Mouse (Mus musculus) heart, embryonic 12.5 days (tissue): Measurements from ENCODE around the gene Zpld1. TPM values are rescaled to one million over a fixed set of nuclear protein-coding genes. Genes with fewer than 3 reads are reported as not detected.

Experiments
- ATAC-seq: fragments of 200-750 bp; cut with Nextera tagmentation; 2 replicates; pipeline ENCODE4 v1.8.0; 2017; ENCODE audit warnings: moderate TSS enrichment, moderate library complexity; ENCODE audit not compliant: insufficient number of reproducible peaks, low FRiP score
- H3K27ac ChIP-seq: fragments of 300-500 bp; sonication (generic); 2 replicates; pipeline ENCODE4 v1.5.1; 2016; ENCODE audit warnings: mild to moderate bottlenecking, moderate library complexity; ENCODE audit not compliant: poor library complexity, severe bottlenecking
- H3K27me3 ChIP-seq: fragments of 300-500 bp; sonication (generic); replicated peaks from 2 replicates; pipeline ENCODE4 v1.6.1; 2016; ENCODE audit warnings: mild to moderate bottlenecking, moderate library complexity
- H3K36me3 ChIP-seq: fragments of 300-500 bp; sonication (generic); 2 replicates; pipeline ENCODE4 v1.6.1; 2016; ENCODE audit warnings: mild to moderate bottlenecking, moderate library complexity
- H3K4me1 ChIP-seq: fragments of 300-500 bp; sonication (generic); replicated peaks from 2 replicates; pipeline ENCODE4 v1.6.1; 2016; ENCODE audit warnings: mild to moderate bottlenecking
- H3K4me2 ChIP-seq: fragments of 300-500 bp; sonication (generic); 2 replicates; pipeline ENCODE4 v1.6.1; 2016; ENCODE audit warnings: mild to moderate bottlenecking, moderate library complexity
- H3K4me3 ChIP-seq: fragments of 300-500 bp; sonication (generic); 2 replicates; pipeline ENCODE4 v1.5.1; 2016; ENCODE audit warnings: mild to moderate bottlenecking
- H3K9ac ChIP-seq: fragments of 300-500 bp; sonication (generic); 2 replicates; pipeline ENCODE4 v1.6.1; 2016; ENCODE audit warnings: mild to moderate bottlenecking, moderate library complexity
- H3K9me3 ChIP-seq: fragments of 300-500 bp; sonication (generic); replicated peaks from 2 replicates; pipeline ENCODE4 v1.6.1; 2016; ENCODE audit warnings: mild to moderate bottlenecking, moderate library complexity
- WGBS: fragments of 180-500 bp; shearing (Covaris S2); methylation state at CpG from one replicate; pipeline ENCODE4 v1.1.7; 2016; 5-methylcytosine and 5-hydroxymethylcytosine counted together
- polyA plus RNA-seq: library from polyadenylated mRNA; unstranded; fragments of >200 nt; fragmentation: Nextera tagmentation; extraction: Ambion mirVana; gene quantifications from 2 replicates; pipeline ENCODE4 v1.2.1, GENCODE M21; 2016

The Zpld1 gene
- polyA plus RNA-seq = not detected in 2 replicates

GRCm38 (mm10) chr16:55297886-55298285 lies at the start of gene Zpld1:
Gene Zpld1, minus strand, starts transcription at chr16:55297986.
- H3K27ac ChIP-seq = no peak within 1 kb of the TSS
- ATAC-seq = no peak
- no peaks in the 10 kb centered on the region for H3K4me1 ChIP-seq
- no peak within 1 kb of the TSS for H3K4me2 ChIP-seq
- WGBS = 92% methylated on average over 2 of the region's 2 CpGs
- H3K36me3 ChIP-seq = no peaks in the 10 kb centered on the region
- H3K4me3 ChIP-seq = no peak within 1 kb of the TSS
- H3K9ac ChIP-seq = no peak within 1 kb of the TSS
- H3K27me3 ChIP-seq = no peaks in the 10 kb centered on the region
- no peaks in the 10 kb centered on the region for H3K9me3 ChIP-seq

- Histone ChIP-seq H3K27me3 (no peaks in the 10 kb centered on the region), H3K9ac (no peak overlapping the region), H3K4me1 (no peaks in the 10 kb centered on the region), H3K4me3 (no peak overlapping the region), H3K27ac (no peak overlapping the region), H3K9me3 (no peaks in the 10 kb centered on the region), H3K36me3 (no peaks in the 10 kb centered on the region), H3K4me2 (no peak overlapping the region)
- WGBS = 75% methylated on average over 3 of the region's 3 CpGs
- ATAC-seq = no peak
These were observed 47.9 kb upstream of the Zpld1 start for GRCm38 (mm10) chr16:55345644-55346043.

- Histone ChIP-seq H3K4me1 (no peaks in the 10 kb centered on the region), H3K9ac (no peak overlapping the region), H3K4me3 (no peak overlapping the region), H3K27ac (no peak overlapping the region), H3K27me3 (no peaks in the 10 kb centered on the region), H3K9me3 (no peaks in the 10 kb centered on the region), H3K36me3 (no peaks in the 10 kb centered on the region), H3K4me2 (no peak overlapping the region)
- ATAC-seq = no peak
- 60% methylated on average over 8 of the region's 8 CpGs for WGBS
These were observed 24.0 kb upstream of the Zpld1 start for GRCm38 (mm10) chr16:55321542-55322514.

- Histone ChIP-seq H3K27me3 (no peaks in the 10 kb centered on the region), H3K4me1 (no peaks in the 10 kb centered on the region), H3K4me2 (no peak overlapping the region), H3K4me3 (no peak overlapping the region), H3K9ac (no peak overlapping the region), H3K27ac (no peak overlapping the region), H3K9me3 (no peaks in the 10 kb centered on the region), H3K36me3 (no peaks in the 10 kb centered on the region)
- no peak for ATAC-seq
These were observed 19.2 kb upstream of the Zpld1 start for GRCm38 (mm10) chr16:55316996-55317395.

GRCm38 (mm10) chr16:55312106-55312505 lies 14.3 kb upstream of the Zpld1 start:
- no peaks in the 10 kb centered on the region for H3K36me3 ChIP-seq
- no peak for ATAC-seq
- no peak overlapping the region for H3K4me2 ChIP-seq
- no peak overlapping the region for H3K4me3 ChIP-seq
- no peaks in the 10 kb centered on the region for H3K27me3 ChIP-seq
- WGBS = 75% methylated on average over 3 of the region's 3 CpGs
- H3K9me3 ChIP-seq = no peaks in the 10 kb centered on the region
- no peak overlapping the region for H3K9ac ChIP-seq
- no peak overlapping the region for H3K27ac ChIP-seq
- no peaks in the 10 kb centered on the region for H3K4me1 ChIP-seq

DNA sequence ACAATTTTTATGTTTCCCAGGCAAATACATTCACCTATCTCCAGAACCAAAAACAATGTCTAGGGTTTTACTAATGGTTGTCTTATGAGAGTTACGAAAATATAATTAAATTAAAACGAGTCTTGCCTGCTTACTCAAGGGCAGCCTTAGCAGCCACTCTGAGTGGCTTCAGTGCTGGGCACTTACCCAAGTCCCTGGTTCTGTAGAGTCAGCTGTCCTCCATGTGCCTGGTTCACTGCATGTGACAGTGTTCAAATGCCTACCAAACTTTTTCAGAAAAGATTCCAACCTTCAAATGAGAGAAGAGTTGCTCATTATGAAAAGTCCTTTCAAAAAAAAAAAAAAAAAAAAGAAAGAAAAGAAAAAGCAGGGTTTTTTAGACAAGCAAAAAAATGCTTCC lies 15.1 kb downstream of the Zpld1 start:
- H3K4me1 ChIP-seq = 0 out of 2 replicates have a peak, but pooled peaks cover 3% of the 10 kb centered on the region
- no peak overlapping the region for H3K27ac ChIP-seq
- no peak overlapping the region for H3K4me3 ChIP-seq
- no peak overlapping the region for H3K9ac ChIP-seq
- H3K36me3 ChIP-seq = no peaks in the 10 kb centered on the region
- no peak for ATAC-seq
- no peaks in the 10 kb centered on the region for H3K27me3 ChIP-seq
- no peaks in the 10 kb centered on the region for H3K9me3 ChIP-seq
- 73% methylated on average over 2 of the region's 2 CpGs for WGBS
- no peak overlapping the region for H3K4me2 ChIP-seq

DNA sequence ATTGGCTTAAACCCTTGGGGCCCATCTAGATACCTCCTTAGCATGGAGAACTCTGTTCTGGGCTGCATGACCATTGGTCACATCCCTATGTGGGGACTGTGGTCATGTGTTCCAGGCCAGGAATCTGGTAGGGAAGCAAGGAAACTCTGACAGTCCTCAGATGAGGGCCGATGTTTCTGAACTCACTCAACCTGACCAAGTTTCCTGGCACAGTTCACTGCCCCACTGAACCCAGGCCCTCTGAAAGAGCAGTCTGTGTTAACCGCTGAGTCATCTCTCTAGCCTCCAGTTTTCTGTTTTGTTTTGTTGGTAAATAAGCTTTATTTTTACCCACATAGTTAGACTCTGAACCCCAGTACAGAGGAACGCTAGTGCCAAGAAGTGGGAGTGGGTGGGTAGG lies 20.3 kb downstream of the Zpld1 start:
- Histone ChIP-seq H3K4me3 (no peak overlapping the region), H3K27ac (no peak overlapping the region), H3K4me1 (0 out of 2 replicates have a peak, but pooled peaks cover 3% of the 10 kb centered on the region), H3K36me3 (no peaks in the 10 kb centered on the region), H3K9ac (no peak overlapping the region), H3K4me2 (no peak overlapping the region), H3K9me3 (no peaks in the 10 kb centered on the region), H3K27me3 (no peaks in the 10 kb centered on the region)
- WGBS = 82% methylated on average over 3 of the region's 3 CpGs
- no peak for ATAC-seq

GRCm38 (mm10) chr16:55265281-55265680 lies 32.5 kb downstream of the Zpld1 start:
- WGBS = 41% methylated on average over 4 of the region's 4 CpGs
- H3K27ac ChIP-seq = no peak overlapping the region
- H3K36me3 ChIP-seq = no peaks in the 10 kb centered on the region
- no peak for ATAC-seq
- H3K9me3 ChIP-seq = no peaks in the 10 kb centered on the region
- no peak overlapping the region for H3K4me2 ChIP-seq
- H3K9ac ChIP-seq = no peak overlapping the region
- no peak overlapping the region for H3K4me3 ChIP-seq
- no peaks in the 10 kb centered on the region for H3K27me3 ChIP-seq
- H3K4me1 ChIP-seq = no peaks in the 10 kb centered on the region

DNA sequence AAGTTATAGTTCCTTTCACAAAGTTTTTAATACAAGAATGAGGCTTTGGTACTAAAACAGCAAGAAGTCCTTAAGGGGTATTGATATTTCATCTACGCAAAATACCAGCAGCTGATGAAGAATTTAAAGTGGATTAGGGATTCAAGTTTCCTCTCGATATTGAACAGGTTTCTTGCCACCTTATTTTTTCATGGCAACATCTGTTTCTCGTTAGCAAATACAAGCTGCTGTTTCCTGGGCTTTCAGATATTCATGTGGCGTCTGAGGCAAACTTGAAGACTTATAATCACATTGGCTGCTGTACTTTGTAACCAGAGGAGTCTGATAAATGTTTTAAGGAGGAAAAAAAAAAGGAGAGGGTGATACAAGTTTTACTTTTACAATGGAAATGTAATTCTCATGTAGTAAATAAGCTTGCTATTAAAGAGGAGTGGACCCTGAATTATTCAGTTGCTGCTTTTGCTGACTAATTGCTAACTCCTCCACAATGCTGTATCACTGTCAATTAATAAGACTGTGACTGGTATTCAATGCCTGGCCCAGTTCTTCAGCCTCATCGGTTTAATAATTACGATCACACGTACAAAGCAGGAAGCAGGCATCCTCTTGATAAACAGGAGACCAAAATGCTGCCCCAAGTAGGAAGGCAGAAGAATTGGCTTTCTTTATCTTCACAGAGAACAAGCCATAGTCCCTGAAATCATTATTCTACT lies 36.8 kb downstream of the Zpld1 start:
- 46% methylated on average over 7 of the region's 7 CpGs for WGBS
- no peak overlapping the region for H3K27ac ChIP-seq
- no peak overlapping the region for H3K4me2 ChIP-seq
- ATAC-seq = no peak
- H3K9ac ChIP-seq = no peak overlapping the region
- H3K36me3 ChIP-seq = no peaks in the 10 kb centered on the region
- H3K4me3 ChIP-seq = no peak overlapping the region
- H3K4me1 ChIP-seq = no peaks in the 10 kb centered on the region
- no peaks in the 10 kb centered on the region for H3K27me3 ChIP-seq
- no peaks in the 10 kb centered on the region for H3K9me3 ChIP-seq

GRCm38 (mm10) chr16:55259719-55260118 lies 38.1 kb downstream of the Zpld1 start:
- Histone ChIP-seq H3K4me3 (no peak overlapping the region), H3K9ac (no peak overlapping the region), H3K36me3 (no peaks in the 10 kb centered on the region), H3K4me2 (no peak overlapping the region), H3K27ac (no peak overlapping the region), H3K4me1 (no peaks in the 10 kb centered on the region), H3K9me3 (no peaks in the 10 kb centered on the region), H3K27me3 (no peaks in the 10 kb centered on the region)
- 87% methylated on average over 6 of the region's 6 CpGs for WGBS
- no peak for ATAC-seq

DNA sequence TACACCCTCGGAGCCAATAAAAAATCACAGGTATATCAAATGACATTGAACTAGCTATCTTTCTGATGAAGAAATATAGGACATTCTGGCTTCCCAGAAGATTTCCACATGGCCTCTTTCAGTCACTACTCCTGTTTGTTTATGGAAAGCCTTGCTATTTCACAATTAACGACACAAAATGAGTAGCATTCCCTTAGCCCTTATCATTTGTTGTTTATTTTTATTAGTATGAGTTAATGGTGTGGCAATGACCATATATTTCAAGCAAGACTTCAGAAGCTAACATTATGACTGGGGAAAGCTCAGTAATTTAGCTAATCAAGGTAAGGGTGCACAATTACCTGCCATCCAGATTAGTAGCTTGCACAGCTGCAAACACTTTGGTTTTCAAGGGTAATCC lies 56.8 kb downstream of the Zpld1 start:
- no peak overlapping the region for H3K9ac ChIP-seq
- H3K9me3 ChIP-seq = no peaks in the 10 kb centered on the region
- WGBS = 57% methylated on average over 2 of the region's 2 CpGs
- no peaks in the 10 kb centered on the region for H3K36me3 ChIP-seq
- H3K4me2 ChIP-seq = no peak overlapping the region
- no peaks in the 10 kb centered on the region for H3K27me3 ChIP-seq
- H3K4me3 ChIP-seq = no peak overlapping the region
- no peak for ATAC-seq
- no peak overlapping the region for H3K27ac ChIP-seq
- no peaks in the 10 kb centered on the region for H3K4me1 ChIP-seq
